Mouse (Mus musculus) small intestine, adult 2 months (tissue): ENCODE results near the gene Gm28038. TPM values are rescaled to one million over a fixed set of nuclear protein-coding genes. Genes with fewer than 3 reads are reported as not detected.

Experiments used
- H3K27ac ChIP-seq: fragments of 200-500 bp; 2 replicates; pipeline ENCODE4 v1.5.1; 2012; ENCODE audit warnings: low read depth, low read length, control low read depth, inconsistent platforms; ENCODE audit not compliant: insufficient read depth
- H3K27me3 ChIP-seq: fragments of 200-500 bp; 2 replicates; pipeline ENCODE4 v1.6.1; 2012; ENCODE audit warnings: mild to moderate bottlenecking, moderate library complexity, low read length, inconsistent platforms; ENCODE audit not compliant: control insufficient read depth, insufficient read depth
- H3K36me3 ChIP-seq: fragments of 200-500 bp; 2 replicates; pipeline ENCODE4 v1.6.1; 2012; ENCODE audit warnings: mild to moderate bottlenecking, low read length, control low read depth, inconsistent platforms; ENCODE audit not compliant: control insufficient read depth, insufficient read depth
- H3K4me1 ChIP-seq: fragments of 200-500 bp; 2 replicates; pipeline ENCODE4 v1.6.1; 2012; ENCODE audit warnings: low read length, inconsistent platforms, mixed read lengths; ENCODE audit not compliant: control insufficient read depth, insufficient read depth, insufficient read length
- H3K4me3 ChIP-seq: fragments of 200-500 bp; 2 replicates; pipeline ENCODE4 v1.5.1; 2012; ENCODE audit warnings: low read depth, mild to moderate bottlenecking, control low read depth, inconsistent platforms, low read length, moderate library complexity
- CTCF ChIP-seq: fragments of 200-500 bp; IDR thresholded peaks from 2 replicates; pipeline ENCODE4 v1.5.1; 2012; ENCODE audit warnings: low read depth, mild to moderate bottlenecking, control low read depth, inconsistent platforms, low read length, moderate library complexity, mixed read lengths; ENCODE audit not compliant: insufficient replicate concordance, insufficient read length; ENCODE audit errors: extremely low read depth
- POLR2A ChIP-seq: fragments of 200-500 bp; IDR thresholded peaks from 2 replicates; pipeline ENCODE4 v1.6.1; 2012; ENCODE audit warnings: low read depth, mild to moderate bottlenecking, control low read depth, inconsistent platforms, low read length, moderate library complexity
- WGBS: fragments of 180-500 bp; shearing (Covaris S2); methylation state at CpG from one replicate; pipeline ENCODE4 v1.1.7; 2018; 5-methylcytosine and 5-hydroxymethylcytosine counted together
- polyA plus RNA-seq: library from polyadenylated mRNA; depleted of rRNA; stranded (reverse); fragments of >200 nt; gene quantifications from 2 replicates; pipeline ENCODE4 v1.2.3, GENCODE M21; 2012; rRNA removed

The Gm28038 gene
- polyA plus RNA-seq, 1 experiment: not detected

GRCm38 (mm10) chr2:30342544-30342943 is 61.7 kb downstream of the Gm28038 start:
- TF ChIP-seq CTCF (no peak), POLR2A (no peak)
- Histone ChIP-seq H3K36me3 (peaks cover 74% of the 10 kb centered on the region), H3K27ac (no peak overlapping the region), H3K4me3 (no peak overlapping the region), H3K27me3 (no peaks in the 10 kb centered on the region), H3K4me1 (no peaks in the 10 kb centered on the region)
- WGBS: 87% methylated on average over 7 of the region's 7 CpGs

- TF ChIP-seq POLR2A: no peak
- TF ChIP-seq CTCF: no peak
- H3K27ac ChIP-seq: no peak overlapping the region
- WGBS: 61% methylated on average over 14 of the region's 14 CpGs
- no peak overlapping the region for H3K4me3 ChIP-seq
- no peaks in the 10 kb centered on the region for H3K27me3 ChIP-seq
- no peaks in the 10 kb centered on the region for H3K4me1 ChIP-seq
- H3K36me3 ChIP-seq: peaks cover 75% of the 10 kb centered on the region
Observed at GRCm38 (mm10) chr2:30343601-30344137, 62.8 kb downstream of the Gm28038 start.

GRCm38 (mm10) chr2:30345971-30346676 is 65.3 kb downstream of the Gm28038 start:
- WGBS: 82% methylated on average over 7 of the region's 7 CpGs
- no peaks in the 10 kb centered on the region for H3K4me1 ChIP-seq
- no peak overlapping the region for H3K4me3 ChIP-seq
- no peak for TF ChIP-seq POLR2A
- TF ChIP-seq CTCF: no peak
- H3K27me3 ChIP-seq: no peaks in the 10 kb centered on the region
- H3K27ac ChIP-seq: no peak overlapping the region
- H3K36me3 ChIP-seq: peaks cover 73% of the 10 kb centered on the region

- no peaks in the 10 kb centered on the region for H3K27me3 ChIP-seq
- peaks cover 56% of the 10 kb centered on the region for H3K36me3 ChIP-seq
- H3K4me1 ChIP-seq: no peaks in the 10 kb centered on the region
- no peak overlapping the region for H3K27ac ChIP-seq
- no peak overlapping the region for H3K4me3 ChIP-seq
- WGBS: 97% methylated on average over 6 of the region's 6 CpGs
- TF ChIP-seq POLR2A (no peak), CTCF (no peak)
Observed at GRCm38 (mm10) chr2:30349196-30349595, 68.4 kb downstream of the Gm28038 start.

Other genes starting within 250 kb of the Gm28038 start
- 7.5 and 8.3 TPM in 2 replicates for gene Wdr34, start 232.2 kb upstream of the Gm28038 start, polyA plus RNA-seq
- gene Set, start 223.7 kb upstream of the Gm28038 start, polyA plus RNA-seq: 19.2 and 40.4 TPM in 2 replicates
- 4.9 and 7.8 TPM in 2 replicates for gene Pkn3, start 203.4 kb upstream of the Gm28038 start, polyA plus RNA-seq
- gene Zdhhc12, start 187.4 kb upstream of the Gm28038 start, polyA plus RNA-seq: 81.4 and 175 TPM in 2 replicates
- 21.1 and 39.1 TPM in 2 replicates for gene Zer1, start 156.5 kb upstream of the Gm28038 start, polyA plus RNA-seq
- 48.5 and 85.7 TPM in 2 replicates for gene Tbc1d13, start 147.3 kb upstream of the Gm28038 start, polyA plus RNA-seq
- gene Endog, start 109.5 kb upstream of the Gm28038 start, polyA plus RNA-seq: 109 and 147 TPM in 2 replicates
- gene Spout1, start 102.6 kb upstream of the Gm28038 start, polyA plus RNA-seq: 10.9 and 16.8 TPM in 2 replicates
- gene Kyat1, start 75.2 kb upstream of the Gm28038 start, polyA plus RNA-seq: 14.9 and 77.0 TPM in 2 replicates
- 17.9 and 27.4 TPM in 2 replicates for gene Lrrc8a, start 43.3 kb upstream of the Gm28038 start, polyA plus RNA-seq
- gene Gm28035, start 40.5 kb upstream of the Gm28038 start, polyA plus RNA-seq: 3.1 and 6.1 TPM in 2 replicates
- 2.4 and 3.8 TPM in 2 replicates for gene Phyhd1, start 14.8 kb upstream of the Gm28038 start, polyA plus RNA-seq
- gene Dolk, start 5.3 kb downstream of the Gm28038 start, polyA plus RNA-seq: 14.1 and 14.8 TPM in 2 replicates
- 12.7 and 21.4 TPM in 2 replicates for gene Nup188, start 5.4 kb downstream of the Gm28038 start, polyA plus RNA-seq
- gene Sh3glb2, start 78.3 kb downstream of the Gm28038 start, polyA plus RNA-seq: 112 and 158 TPM in 2 replicates
- gene Miga2, start 83.2 kb downstream of the Gm28038 start, polyA plus RNA-seq: 28.7 and 33.4 TPM in 2 replicates
- gene Dolpp1, start 111.2 kb downstream of the Gm28038 start, polyA plus RNA-seq: 62.0 and 199 TPM in 2 replicates
- 77.8 and 176 TPM in 2 replicates for gene Crat, start 134.8 kb downstream of the Gm28038 start, polyA plus RNA-seq
- 55.4 and 102 TPM in 2 replicates for gene Ptpa, start 135.0 kb downstream of the Gm28038 start, polyA plus RNA-seq
- 11.5 and 13.4 TPM in 2 replicates for gene Ier5l, start 193.2 kb downstream of the Gm28038 start, polyA plus RNA-seq